Mouse (Mus musculus) urinary bladder, postnatal 10 days (tissue): ENCODE data around the gene Crispld2.

Experiments
- DNase-seq: peaks from one replicate; pipeline ENCODE4 v3.0.0; 2022; ENCODE audit warnings: low spot score

Crispld2 gene

GRCm38 (mm10) chr8:119992249-119992648 lies at the start of gene Crispld2:
Gene Crispld2, plus strand, starts transcription at chr8:119992438.
- DNase-seq: peak; percentile 57

- DNase-seq: no peak
Observed at GRCm38 (mm10) chr8:119943616-119944015, 48.6 kb upstream of the Crispld2 start.

GRCm38 (mm10) chr8:119944096-119944811 lies 48.0 kb upstream of the Crispld2 start:
- DNase-seq: peak; percentile 40

- no peak for DNase-seq
Observed at GRCm38 (mm10) chr8:119946326-119946865, 45.8 kb upstream of the Crispld2 start.

- no peak for DNase-seq
Observed at GRCm38 (mm10) chr8:119947653-119948052, 44.6 kb upstream of the Crispld2 start.

GRCm38 (mm10) chr8:119948340-119948739 lies 43.9 kb upstream of the Crispld2 start:
- no peak for DNase-seq

GRCm38 (mm10) chr8:119952282-119952681 lies 40.0 kb upstream of the Crispld2 start:
- no peak for DNase-seq

- DNase-seq: no peak
Observed at GRCm38 (mm10) chr8:119952747-119953146, 39.5 kb upstream of the Crispld2 start.

GRCm38 (mm10) chr8:119955333-119955732 lies 36.9 kb upstream of the Crispld2 start:
- DNase-seq: no peak

- DNase-seq: no peak
Observed at GRCm38 (mm10) chr8:119958076-119958475, 34.2 kb upstream of the Crispld2 start.

- no peak for DNase-seq
Observed at GRCm38 (mm10) chr8:119960531-119961104, 31.6 kb upstream of the Crispld2 start.

GRCm38 (mm10) chr8:119964859-119965258 lies 27.4 kb upstream of the Crispld2 start:
- no peak for DNase-seq

- no peak for DNase-seq
Observed at GRCm38 (mm10) chr8:119967435-119967834, 24.8 kb upstream of the Crispld2 start.

GRCm38 (mm10) chr8:119970169-119970568 lies 22.1 kb upstream of the Crispld2 start:
- DNase-seq: no peak

- DNase-seq: no peak
Observed at GRCm38 (mm10) chr8:119972558-119972957, 19.7 kb upstream of the Crispld2 start.

- no peak for DNase-seq
Observed at GRCm38 (mm10) chr8:119978770-119979381, 13.4 kb upstream of the Crispld2 start.

GRCm38 (mm10) chr8:119981253-119981652 lies 11.0 kb upstream of the Crispld2 start:
- no peak for DNase-seq

GRCm38 (mm10) chr8:119984085-119984484 lies 8.2 kb upstream of the Crispld2 start:
- no peak for DNase-seq

- no peak for DNase-seq
Observed at GRCm38 (mm10) chr8:119986174-119986573, 6.1 kb upstream of the Crispld2 start.

- DNase-seq: no peak
Observed at GRCm38 (mm10) chr8:119988087-119988486, 4.2 kb upstream of the Crispld2 start.

- DNase-seq: no peak
Observed at GRCm38 (mm10) chr8:119994114-119994513, 1.9 kb downstream of the Crispld2 start.

- no peak for DNase-seq
Observed at GRCm38 (mm10) chr8:119994556-119994955, 2.3 kb downstream of the Crispld2 start.

- DNase-seq: no peak
Observed at GRCm38 (mm10) chr8:119997266-119997665, 5.0 kb downstream of the Crispld2 start.
